Mouse (Mus musculus): ENCODE results near the gene Tnrc6b. TPM values are rescaled to one million over a fixed set of nuclear protein-coding genes. Genes with fewer than 3 reads are reported as not detected.

Tnrc6b gene
- total and polyA plus RNA-seq, 3 experiments: 14.2 to 146 (median 24.5) TPM

GRCm38 (mm10) chr15:80945851-80946250 lies 234.7 kb downstream of the Tnrc6b start:
- ATAC-seq (ENCODE audit: extremely low read depth, insufficient number of reproducible peaks, low FRiP score, poor library complexity, severe bottlenecking) (no peak), DNase-seq (ENCODE audit: low spot score) (no peak)
- no peaks in the 10 kb centered on the region for H3K9me3 ChIP-seq (replicated peaks)
- H3K4me1 ChIP-seq (ENCODE audit: insufficient read depth, low read depth, low read length): peaks cover 40% of the 10 kb centered on the region
- peaks cover 35% of the 10 kb centered on the region for H3K36me3 ChIP-seq (replicated peaks)
- H3K4me3 ChIP-seq (ENCODE audit: low read depth, low read length): no peak overlapping the region
- TF ChIP-seq POLR2AphosphoS5 (IDR thresholded peaks at IDR 0.05; ENCODE audit: insufficient replicate concordance, low read depth, low read length) (no peak), CTCF (IDR thresholded peaks at IDR 0.05; ENCODE audit: low read depth, low read length) (peak; percentile 46)
- H3K27me3 ChIP-seq (ENCODE audit: insufficient read depth, low read length): no peaks in the 10 kb centered on the region

GRCm38 (mm10) chr15:80948145-80949135 lies 237.3 kb downstream of the Tnrc6b start, which contains the start of gene Adsl:
Gene Adsl, plus strand, starts transcription at chr15:80948490.
- H3K36me3 ChIP-seq (replicated peaks): peaks cover 39% of the 10 kb centered on the region
- peak within 1 kb of the TSS; percentile 92 for H3K4me3 ChIP-seq (ENCODE audit: low read depth, low read length)
- TF ChIP-seq TAL1 (conservative IDR thresholded peaks at IDR 0.05; ENCODE audit: low read depth, low read length) (no peak), GATA2 (IDR thresholded peaks at IDR 0.05; ENCODE audit: borderline replicate concordance, low read depth, low read length) (no peak), POLR2AphosphoS5 (IDR thresholded peaks at IDR 0.05; ENCODE audit: insufficient replicate concordance, low read depth, low read length) (no peak), GATA1 (IDR thresholded peaks at IDR 0.05; ENCODE audit: borderline replicate concordance, low read length) (no peak), CTCF (IDR thresholded peaks at IDR 0.05; ENCODE audit: low read depth, low read length) (peak; percentile 98)
- peak; percentile 88 for DNase-seq (ENCODE audit: low spot score)
- peaks cover 47% of the 10 kb centered on the region for H3K4me1 ChIP-seq (ENCODE audit: insufficient read depth, low read depth, low read length)
- no peaks in the 10 kb centered on the region for H3K27me3 ChIP-seq (ENCODE audit: insufficient read depth, low read length)
- peak; percentile 80 for ATAC-seq (ENCODE audit: extremely low read depth, insufficient number of reproducible peaks, low FRiP score, poor library complexity, severe bottlenecking)
- no peaks in the 10 kb centered on the region for H3K9me3 ChIP-seq (replicated peaks)

GRCm38 (mm10) chr15:80949431-80949830 lies 238.3 kb downstream of the Tnrc6b start:
- Histone ChIP-seq H3K9me3 (replicated peaks) (no peaks in the 10 kb centered on the region), H3K36me3 (replicated peaks) (peaks cover 45% of the 10 kb centered on the region), H3K4me1 (ENCODE audit: insufficient read depth, low read depth, low read length) (peaks cover 48% of the 10 kb centered on the region), H3K4me3 (ENCODE audit: low read depth, low read length) (peak overlapping the region; percentile 92), H3K27me3 (ENCODE audit: insufficient read depth, low read length) (no peaks in the 10 kb centered on the region)
- no peak for ATAC-seq (ENCODE audit: extremely low read depth, insufficient number of reproducible peaks, low FRiP score, poor library complexity, severe bottlenecking)
- TF ChIP-seq CTCF (IDR thresholded peaks at IDR 0.05; ENCODE audit: low read depth, low read length): no peak
- no peak for TF ChIP-seq POLR2AphosphoS5 (IDR thresholded peaks at IDR 0.05; ENCODE audit: insufficient replicate concordance, low read depth, low read length)
- TF ChIP-seq GATA2 (IDR thresholded peaks at IDR 0.05; ENCODE audit: borderline replicate concordance, low read depth, low read length): no peak
- no peak for TF ChIP-seq TAL1 (conservative IDR thresholded peaks at IDR 0.05; ENCODE audit: low read depth, low read length)
- no peak for TF ChIP-seq GATA1 (IDR thresholded peaks at IDR 0.05; ENCODE audit: borderline replicate concordance, low read length)
- no peak for DNase-seq (ENCODE audit: low spot score)

GRCm38 (mm10) chr15:80950055-80950454 lies 238.9 kb downstream of the Tnrc6b start:
- Histone ChIP-seq H3K27me3 (ENCODE audit: insufficient read depth, low read length) (no peaks in the 10 kb centered on the region), H3K9me3 (replicated peaks) (no peaks in the 10 kb centered on the region), H3K4me1 (ENCODE audit: insufficient read depth, low read depth, low read length) (peaks cover 48% of the 10 kb centered on the region), H3K4me3 (ENCODE audit: low read depth, low read length) (peak overlapping the region; percentile 92), H3K36me3 (replicated peaks) (peaks cover 51% of the 10 kb centered on the region)
- no peak for ATAC-seq (ENCODE audit: extremely low read depth, insufficient number of reproducible peaks, low FRiP score, poor library complexity, severe bottlenecking)
- TF ChIP-seq POLR2AphosphoS5 (IDR thresholded peaks at IDR 0.05; ENCODE audit: insufficient replicate concordance, low read depth, low read length) (no peak), CTCF (IDR thresholded peaks at IDR 0.05; ENCODE audit: low read depth, low read length) (no peak), GATA1 (IDR thresholded peaks at IDR 0.05; ENCODE audit: borderline replicate concordance, low read length) (no peak), TAL1 (conservative IDR thresholded peaks at IDR 0.05; ENCODE audit: low read depth, low read length) (no peak), GATA2 (IDR thresholded peaks at IDR 0.05; ENCODE audit: borderline replicate concordance, low read depth, low read length) (no peak)
- no peak for DNase-seq (ENCODE audit: low spot score)

- H3K27me3 ChIP-seq (ENCODE audit: insufficient read depth, low read length): no peaks in the 10 kb centered on the region
- peaks cover 29% of the 10 kb centered on the region for H3K4me1 ChIP-seq (ENCODE audit: insufficient read depth, low read depth, low read length)
- TF ChIP-seq GATA2 (IDR thresholded peaks at IDR 0.05; ENCODE audit: borderline replicate concordance, low read depth, low read length) (no peak), TAL1 (conservative IDR thresholded peaks at IDR 0.05; ENCODE audit: low read depth, low read length) (no peak), POLR2AphosphoS5 (IDR thresholded peaks at IDR 0.05; ENCODE audit: insufficient replicate concordance, low read depth, low read length) (no peak), CTCF (IDR thresholded peaks at IDR 0.05; ENCODE audit: low read depth, low read length) (no peak), GATA1 (IDR thresholded peaks at IDR 0.05; ENCODE audit: borderline replicate concordance, low read length) (no peak)
- H3K4me3 ChIP-seq (ENCODE audit: low read depth, low read length): no peak overlapping the region
- no peak for DNase-seq (ENCODE audit: low spot score)
- no peaks in the 10 kb centered on the region for H3K9me3 ChIP-seq (replicated peaks)
- peaks cover 89% of the 10 kb centered on the region for H3K36me3 ChIP-seq (replicated peaks)
- ATAC-seq (ENCODE audit: extremely low read depth, insufficient number of reproducible peaks, low FRiP score, poor library complexity, severe bottlenecking): no peak
Observed at GRCm38 (mm10) chr15:80953971-80954370, 242.9 kb downstream of the Tnrc6b start.

- DNase-seq (ENCODE audit: low spot score) (no peak), ATAC-seq (ENCODE audit: extremely low read depth, insufficient number of reproducible peaks, low FRiP score, poor library complexity, severe bottlenecking) (no peak)
- H3K36me3 ChIP-seq (replicated peaks): peaks cover 92% of the 10 kb centered on the region
- H3K4me1 ChIP-seq (ENCODE audit: insufficient read depth, low read depth, low read length): peaks cover 21% of the 10 kb centered on the region
- no peak overlapping the region for H3K4me3 ChIP-seq (ENCODE audit: low read depth, low read length)
- H3K27me3 ChIP-seq (ENCODE audit: insufficient read depth, low read length): no peaks in the 10 kb centered on the region
- TF ChIP-seq GATA2 (IDR thresholded peaks at IDR 0.05; ENCODE audit: borderline replicate concordance, low read depth, low read length) (no peak), GATA1 (IDR thresholded peaks at IDR 0.05; ENCODE audit: borderline replicate concordance, low read length) (no peak), CTCF (IDR thresholded peaks at IDR 0.05; ENCODE audit: low read depth, low read length) (no peak), POLR2AphosphoS5 (IDR thresholded peaks at IDR 0.05; ENCODE audit: insufficient replicate concordance, low read depth, low read length) (no peak), TAL1 (conservative IDR thresholded peaks at IDR 0.05; ENCODE audit: low read depth, low read length) (no peak)
- no peaks in the 10 kb centered on the region for H3K9me3 ChIP-seq (replicated peaks)
Observed at GRCm38 (mm10) chr15:80954861-80955260, 243.7 kb downstream of the Tnrc6b start.
